Mouse (Mus musculus) lung, postnatal 0 days (tissue): ENCODE data around the gene Henmt1.

Experiments
- CTCF ChIP-seq: IDR thresholded peaks from 2 replicates; pipeline ENCODE4 v1.5.1; 2016; ENCODE audit warnings: antibody characterized with exemption, mild to moderate bottlenecking
- EP300 ChIP-seq: IDR thresholded peaks from 2 replicates; pipeline ENCODE4 v1.6.1; 2016; ENCODE audit warnings: antibody characterized with exemption, mild to moderate bottlenecking, control low read depth

GRCm38 (mm10) chr3:108892914-108893313, 46.8 kb upstream of the Henmt1 start:
- TF ChIP-seq CTCF: no peak
- no peak for TF ChIP-seq EP300
